Mouse (Mus musculus): ENCODE data around the gene P4ha3. TPM values are rescaled to one million over a fixed set of nuclear protein-coding genes. Genes with fewer than 3 reads are reported as not detected.

P4ha3 gene
- polyA plus RNA-seq, 1 experiment: 0.22 TPM

DNA sequence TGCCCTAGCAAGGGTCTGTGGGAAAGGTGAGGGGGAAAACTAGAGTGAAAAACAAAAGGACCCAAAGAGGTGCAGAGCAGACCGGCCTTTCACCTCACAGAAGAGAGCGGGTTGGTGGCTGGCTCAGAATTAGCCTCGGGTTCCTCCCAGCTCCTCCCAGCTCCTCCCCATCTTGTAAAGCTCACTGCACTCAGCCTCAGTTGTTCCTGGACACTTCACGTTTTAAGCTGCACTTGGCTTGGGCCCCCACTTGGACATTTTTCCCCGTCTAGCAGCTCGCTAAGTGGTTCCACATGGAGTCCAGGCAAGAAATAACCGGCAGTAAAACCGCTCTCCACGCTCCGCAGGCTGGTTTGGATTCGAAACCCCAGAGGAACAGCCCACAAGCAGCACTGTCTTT lies 3.3 kb downstream of the P4ha3 start:
- Histone ChIP-seq H3K27me3 (replicated peaks; ENCODE audit: control insufficient read depth, insufficient read depth, low read length) (no peaks in the 10 kb centered on the region), H3K4me3 (ENCODE audit: insufficient read depth, low read depth, low read length) (no peak overlapping the region), H3K36me3 (ENCODE audit: control insufficient read depth, insufficient read depth, low read length) (no peaks in the 10 kb centered on the region), H3K27ac (ENCODE audit: insufficient read depth, low read depth, low read length) (no peak overlapping the region), H3K4me1 (ENCODE audit: control insufficient read depth, insufficient read depth, low read length) (no peaks in the 10 kb centered on the region)
- no peak for DNase-seq
- TF ChIP-seq CTCF (conservative IDR thresholded peaks at IDR 0.05; ENCODE audit: insufficient read depth, insufficient read length, low read depth, low read length) (no peak), POLR2A (IDR thresholded peaks at IDR 0.05; ENCODE audit: low read depth, low read length) (no peak)
- 20% methylated on average over 11 of the region's 11 CpGs for WGBS

- no peaks in the 10 kb centered on the region for H3K27me3 ChIP-seq (replicated peaks; ENCODE audit: control insufficient read depth, insufficient read depth, low read length)
- 79% methylated on average over 8 of the region's 8 CpGs for WGBS
- H3K4me1 ChIP-seq (ENCODE audit: control insufficient read depth, insufficient read depth, low read length): no peaks in the 10 kb centered on the region
- no peaks in the 10 kb centered on the region for H3K36me3 ChIP-seq (ENCODE audit: control insufficient read depth, insufficient read depth, low read length)
- DNase-seq: no peak
- TF ChIP-seq POLR2A (IDR thresholded peaks at IDR 0.05; ENCODE audit: low read depth, low read length) (no peak), CTCF (conservative IDR thresholded peaks at IDR 0.05; ENCODE audit: insufficient read depth, insufficient read length, low read depth, low read length) (no peak)
- H3K27ac ChIP-seq (ENCODE audit: insufficient read depth, low read depth, low read length): no peak overlapping the region
- no peak overlapping the region for H3K4me3 ChIP-seq (ENCODE audit: insufficient read depth, low read depth, low read length)
These were observed 8.2 kb downstream of the P4ha3 start for GRCm38 (mm10) chr7:100293546-100293945.

GRCm38 (mm10) chr7:100295745-100296144 lies 10.4 kb downstream of the P4ha3 start:
- no peak for DNase-seq
- Histone ChIP-seq H3K27ac (ENCODE audit: insufficient read depth, low read depth, low read length) (no peak overlapping the region), H3K27me3 (replicated peaks; ENCODE audit: control insufficient read depth, insufficient read depth, low read length) (no peaks in the 10 kb centered on the region), H3K36me3 (ENCODE audit: control insufficient read depth, insufficient read depth, low read length) (no peaks in the 10 kb centered on the region), H3K4me3 (ENCODE audit: insufficient read depth, low read depth, low read length) (no peak overlapping the region), H3K4me1 (ENCODE audit: control insufficient read depth, insufficient read depth, low read length) (no peaks in the 10 kb centered on the region)
- no peak for TF ChIP-seq CTCF (conservative IDR thresholded peaks at IDR 0.05; ENCODE audit: insufficient read depth, insufficient read length, low read depth, low read length)
- TF ChIP-seq POLR2A (IDR thresholded peaks at IDR 0.05; ENCODE audit: low read depth, low read length): no peak
- 96% methylated on average over 2 of the region's 2 CpGs for WGBS

DNA sequence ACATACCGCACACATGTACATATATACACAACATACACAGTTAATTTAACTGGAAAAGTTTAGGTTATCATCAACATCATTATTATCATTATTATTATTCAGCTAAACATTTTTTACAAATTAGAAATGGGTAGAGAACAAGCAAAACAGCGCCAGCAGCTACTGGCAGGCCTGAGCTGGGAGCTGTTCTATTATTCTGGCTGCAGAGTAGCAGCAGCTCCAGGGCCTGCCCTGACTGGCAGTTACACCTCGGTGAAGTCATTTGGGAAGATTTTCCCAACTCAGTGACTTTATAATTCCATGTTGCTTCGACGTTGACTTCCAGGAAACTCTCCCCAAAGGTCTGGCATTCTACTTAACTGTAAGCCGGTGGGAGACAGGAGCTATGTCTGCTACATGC lies 11.4 kb downstream of the P4ha3 start:
- H3K4me1 ChIP-seq (ENCODE audit: control insufficient read depth, insufficient read depth, low read length): no peaks in the 10 kb centered on the region
- WGBS: 72% methylated on average over 6 of the region's 6 CpGs
- H3K27ac ChIP-seq (ENCODE audit: insufficient read depth, low read depth, low read length): no peak overlapping the region
- no peak overlapping the region for H3K4me3 ChIP-seq (ENCODE audit: insufficient read depth, low read depth, low read length)
- TF ChIP-seq CTCF (conservative IDR thresholded peaks at IDR 0.05; ENCODE audit: insufficient read depth, insufficient read length, low read depth, low read length): no peak
- TF ChIP-seq POLR2A (IDR thresholded peaks at IDR 0.05; ENCODE audit: low read depth, low read length): no peak
- DNase-seq: no peak
- no peaks in the 10 kb centered on the region for H3K36me3 ChIP-seq (ENCODE audit: control insufficient read depth, insufficient read depth, low read length)
- no peaks in the 10 kb centered on the region for H3K27me3 ChIP-seq (replicated peaks; ENCODE audit: control insufficient read depth, insufficient read depth, low read length)

DNA sequence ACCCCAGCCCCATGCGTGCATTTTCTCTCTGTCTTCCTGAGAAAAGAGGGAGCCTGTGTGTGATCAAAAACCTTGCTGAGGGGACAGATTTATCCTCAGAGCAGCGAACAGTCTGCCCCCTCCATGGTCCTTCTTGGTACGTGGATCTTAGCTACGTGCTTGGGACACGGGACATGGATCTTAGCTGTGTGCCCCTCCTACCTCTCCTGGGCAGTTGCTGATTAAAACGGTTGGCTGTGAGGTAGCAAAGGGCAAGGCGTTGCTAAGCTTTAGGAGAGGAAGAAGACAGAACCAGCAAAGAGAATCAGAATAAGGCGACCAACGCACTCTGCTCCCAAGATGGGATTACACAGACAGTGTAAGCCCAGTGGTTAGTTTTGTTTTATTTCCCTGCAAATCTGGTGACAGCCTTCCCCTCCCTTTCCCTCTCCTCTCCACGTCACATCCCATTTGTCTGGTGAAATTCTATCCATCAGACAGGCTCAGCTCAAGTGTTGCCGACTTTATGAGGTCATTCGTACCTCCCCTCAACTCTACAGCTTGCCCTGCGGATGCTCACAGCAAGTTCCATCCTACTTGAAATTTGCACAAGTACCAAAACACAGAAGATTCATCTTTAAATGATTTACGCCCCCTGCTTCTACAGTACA lies 13.7 kb downstream of the P4ha3 start:
- H3K4me3 ChIP-seq (ENCODE audit: insufficient read depth, low read depth, low read length): no peak overlapping the region
- no peaks in the 10 kb centered on the region for H3K27me3 ChIP-seq (replicated peaks; ENCODE audit: control insufficient read depth, insufficient read depth, low read length)
- DNase-seq: no peak
- no peaks in the 10 kb centered on the region for H3K36me3 ChIP-seq (ENCODE audit: control insufficient read depth, insufficient read depth, low read length)
- H3K27ac ChIP-seq (ENCODE audit: insufficient read depth, low read depth, low read length): no peak overlapping the region
- no peak for TF ChIP-seq CTCF (conservative IDR thresholded peaks at IDR 0.05; ENCODE audit: insufficient read depth, insufficient read length, low read depth, low read length)
- no peak for TF ChIP-seq POLR2A (IDR thresholded peaks at IDR 0.05; ENCODE audit: low read depth, low read length)
- no peaks in the 10 kb centered on the region for H3K4me1 ChIP-seq (ENCODE audit: control insufficient read depth, insufficient read depth, low read length)
- 42% methylated on average over 14 of the region's 14 CpGs for WGBS

DNA sequence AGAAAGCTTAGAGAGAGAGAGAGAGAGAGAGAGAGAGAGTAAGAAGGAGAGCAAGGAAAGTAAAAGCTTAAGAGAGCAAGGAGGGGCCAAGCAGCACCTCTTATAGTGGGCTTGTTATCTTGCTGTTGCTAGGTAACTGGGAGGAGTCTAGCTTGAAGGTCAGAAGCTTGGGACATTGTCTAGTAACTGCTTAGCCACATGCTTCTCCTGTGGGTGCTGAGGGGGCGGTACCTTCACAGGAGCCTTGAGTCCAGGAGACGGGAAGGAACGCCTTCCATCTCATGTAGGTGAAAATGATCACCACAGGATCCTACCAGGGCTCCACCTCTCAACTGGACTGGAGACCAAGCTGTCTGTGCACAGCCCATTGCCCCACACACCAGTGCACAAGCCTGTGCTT lies 16.1 kb downstream of the P4ha3 start:
- DNase-seq: no peak
- no peaks in the 10 kb centered on the region for H3K4me1 ChIP-seq (ENCODE audit: control insufficient read depth, insufficient read depth, low read length)
- no peak overlapping the region for H3K4me3 ChIP-seq (ENCODE audit: insufficient read depth, low read depth, low read length)
- TF ChIP-seq POLR2A (IDR thresholded peaks at IDR 0.05; ENCODE audit: low read depth, low read length) (no peak), CTCF (conservative IDR thresholded peaks at IDR 0.05; ENCODE audit: insufficient read depth, insufficient read length, low read depth, low read length) (no peak)
- no peaks in the 10 kb centered on the region for H3K36me3 ChIP-seq (ENCODE audit: control insufficient read depth, insufficient read depth, low read length)
- H3K27ac ChIP-seq (ENCODE audit: insufficient read depth, low read depth, low read length): no peak overlapping the region
- no peaks in the 10 kb centered on the region for H3K27me3 ChIP-seq (replicated peaks; ENCODE audit: control insufficient read depth, insufficient read depth, low read length)
- 68% methylated on average over 3 of the region's 3 CpGs for WGBS

- no peaks in the 10 kb centered on the region for H3K4me1 ChIP-seq (ENCODE audit: control insufficient read depth, insufficient read depth, low read length)
- no peak overlapping the region for H3K27ac ChIP-seq (ENCODE audit: insufficient read depth, low read depth, low read length)
- no peaks in the 10 kb centered on the region for H3K27me3 ChIP-seq (replicated peaks; ENCODE audit: control insufficient read depth, insufficient read depth, low read length)
- no peak overlapping the region for H3K4me3 ChIP-seq (ENCODE audit: insufficient read depth, low read depth, low read length)
- no peak for TF ChIP-seq POLR2A (IDR thresholded peaks at IDR 0.05; ENCODE audit: low read depth, low read length)
- no peak for TF ChIP-seq CTCF (conservative IDR thresholded peaks at IDR 0.05; ENCODE audit: insufficient read depth, insufficient read length, low read depth, low read length)
- DNase-seq: no peak
- H3K36me3 ChIP-seq (ENCODE audit: control insufficient read depth, insufficient read depth, low read length): no peaks in the 10 kb centered on the region
- 69% methylated on average over 4 of the region's 4 CpGs for WGBS
These were observed 17.0 kb downstream of the P4ha3 start for GRCm38 (mm10) chr7:100302316-100302715.

Data from kidney, adult 2 months (tissue).